Mouse (Mus musculus) heart, embryonic 13.5 days (tissue): Measurements from ENCODE around the gene Ssbp2. TPM values are rescaled to one million over a fixed set of nuclear protein-coding genes. Genes with fewer than 3 reads are reported as not detected.
A peak's percentile ranks its signal among the peaks of the same experiment; 100 is the strongest.

Experiments used
- ATAC-seq: fragments of 200-750 bp; cut with Nextera tagmentation; 2 replicates; pipeline ENCODE4 v1.8.0; 2017; ENCODE audit warnings: moderate TSS enrichment; ENCODE audit not compliant: insufficient number of reproducible peaks, low FRiP score, low TSS enrichment; ENCODE audit errors: extremely low read depth
- H3K27ac ChIP-seq: fragments of 300-500 bp; sonication (generic); replicated peaks from 2 replicates; pipeline ENCODE4 v1.5.1; 2015; ENCODE audit warnings: moderate library complexity, mild to moderate bottlenecking, inconsistent platforms
- H3K27me3 ChIP-seq: fragments of 300-500 bp; sonication (generic); replicated peaks from 2 replicates; pipeline ENCODE4 v1.6.1; 2015; ENCODE audit warnings: mild to moderate bottlenecking, inconsistent platforms
- H3K36me3 ChIP-seq: fragments of 300-500 bp; sonication (generic); 2 replicates; pipeline ENCODE4 v1.6.1; 2015; ENCODE audit warnings: mild to moderate bottlenecking, inconsistent platforms
- H3K4me1 ChIP-seq: fragments of 300-500 bp; sonication (generic); 2 replicates; pipeline ENCODE4 v1.6.1; 2015; ENCODE audit warnings: inconsistent platforms
- H3K4me2 ChIP-seq: fragments of 300-500 bp; sonication (generic); 2 replicates; pipeline ENCODE4 v1.6.1; 2015; ENCODE audit warnings: inconsistent platforms, mild to moderate bottlenecking, moderate library complexity
- H3K4me3 ChIP-seq: fragments of 300-500 bp; sonication (generic); 2 replicates; pipeline ENCODE4 v1.5.1; 2015; ENCODE audit warnings: moderate library complexity, mild to moderate bottlenecking, inconsistent platforms
- H3K9ac ChIP-seq: fragments of 300-500 bp; sonication (generic); 2 replicates; pipeline ENCODE4 v1.6.1; 2015; ENCODE audit warnings: inconsistent platforms, mild to moderate bottlenecking, moderate library complexity
- H3K9me3 ChIP-seq: fragments of 300-500 bp; sonication (generic); 2 replicates; pipeline ENCODE4 v1.6.1; 2016; ENCODE audit warnings: inconsistent platforms
- WGBS: fragments of 180-500 bp; shearing (Covaris S2); methylation state at CpG from one replicate; pipeline ENCODE4 v1.1.7; 2015; ENCODE audit warnings: mixed read lengths; 5-methylcytosine and 5-hydroxymethylcytosine counted together
- microRNA-seq: library from miRNA; unstranded; fragments of <30 nt; microRNA quantifications from one replicate; pipeline ENCODE4, GENCODE M21; 2016
- polyA plus RNA-seq: library from polyadenylated mRNA; unstranded; fragments of >200 nt; fragmentation: Nextera tagmentation; extraction: Ambion mirVana; gene quantifications from 2 replicates; pipeline ENCODE4 v1.2.1, GENCODE M21; 2015

Gene Ssbp2
- polyA plus RNA-seq, 1 experiment from 2014 or later, result 86.4 TPM

- Histone ChIP-seq H3K27me3 (peaks cover 13% of the 10 kb centered on the region; the same call in 1 of the 2 replicates), H3K4me1 (peaks cover 12% of the 10 kb centered on the region), H3K9me3 (no peaks in the 10 kb centered on the region), H3K36me3 (no peaks in the 10 kb centered on the region), H3K4me3 (no peak overlapping the region), H3K27ac (no peak overlapping the region), H3K4me2 (no peak overlapping the region), H3K9ac (no peak overlapping the region)
- 77% methylated on average over 1 of the region's 1 CpGs for WGBS
- no peak for ATAC-seq
Observed at GRCm38 (mm10) chr13:91737191-91737590, 277.1 kb downstream of the Ssbp2 start.

DNA sequence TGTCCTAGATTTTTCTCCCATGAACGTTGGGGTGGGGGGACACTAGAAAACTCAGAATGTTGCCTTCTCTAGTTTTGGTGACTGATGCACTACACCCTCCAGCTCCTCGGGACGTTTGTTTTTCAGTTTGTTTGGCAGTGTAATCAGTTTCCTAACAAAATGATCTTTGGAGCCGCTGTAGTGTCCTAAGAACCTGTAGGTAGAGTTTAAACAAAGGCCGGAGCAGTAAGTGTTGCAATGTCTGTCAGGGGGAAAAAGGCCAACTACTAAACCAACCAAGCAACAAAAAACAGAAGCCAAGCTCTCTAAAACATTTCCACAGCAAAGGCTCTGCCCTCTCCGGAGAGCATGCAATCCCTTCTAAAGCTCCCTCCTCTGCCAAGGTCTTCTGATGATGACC lies 280.8 kb downstream of the Ssbp2 start:
- Histone ChIP-seq H3K27me3 (peaks cover 21% of the 10 kb centered on the region), H3K4me1 (peaks cover 12% of the 10 kb centered on the region), H3K4me3 (peak overlapping the region; percentile 56), H3K4me2 (peak overlapping the region; percentile 90), H3K9me3 (no peaks in the 10 kb centered on the region), H3K36me3 (no peaks in the 10 kb centered on the region), H3K9ac (no peak overlapping the region; the same call in 1 of the 2 replicates), H3K27ac (no peak overlapping the region)
- 62% methylated on average over 6 of the region's 6 CpGs for WGBS
- ATAC-seq, result no peak

DNA sequence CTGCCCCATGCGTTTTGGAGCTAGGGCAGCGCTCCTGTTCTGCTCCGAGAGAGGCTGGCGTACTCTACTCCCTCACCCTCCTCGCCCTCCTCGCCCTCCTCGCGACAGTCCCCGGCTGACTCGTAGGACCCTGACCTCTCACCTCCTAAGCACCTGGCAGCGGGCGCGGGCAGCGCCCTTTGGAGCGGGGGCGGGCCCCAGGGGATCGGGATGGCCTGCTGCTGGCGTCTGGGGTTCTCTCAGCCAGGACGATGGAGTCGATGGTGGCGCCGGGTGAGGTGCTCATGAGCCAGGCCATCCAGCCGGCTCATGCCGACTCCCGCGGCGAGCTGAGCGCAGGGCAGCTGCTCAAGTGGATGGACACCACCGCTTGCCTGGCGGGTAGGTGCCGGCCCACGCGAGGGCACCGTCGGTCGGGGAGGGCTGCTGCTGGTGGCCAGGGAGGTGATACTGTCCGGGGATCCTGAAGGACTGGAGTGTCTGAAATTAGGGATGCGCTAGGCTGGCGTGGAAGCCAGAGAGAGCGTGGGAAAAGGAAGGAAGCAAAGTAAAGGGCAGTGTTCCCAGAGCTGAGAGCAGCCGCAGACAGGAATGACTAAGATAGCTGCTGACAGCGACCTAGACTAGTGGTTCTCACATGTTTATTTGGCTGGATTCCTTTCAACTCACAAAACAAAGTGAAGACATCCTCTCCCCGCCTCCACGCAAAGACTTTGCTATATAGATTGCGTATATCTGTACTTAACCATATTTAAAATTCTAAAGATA lies 281.4 kb downstream of the Ssbp2 start, which contains the start of gene Acot12:
Acot12 (plus strand) TSS at position 233 of the 768 bp plus-strand sequence.
- peaks cover 21% of the 10 kb centered on the region for H3K27me3 ChIP-seq
- H3K4me1 ChIP-seq, result peaks cover 12% of the 10 kb centered on the region
- H3K4me2 ChIP-seq, result peak within 1 kb of the TSS; percentile 90
- H3K9me3 ChIP-seq, result no peaks in the 10 kb centered on the region
- ATAC-seq, result no peak
- no peak within 1 kb of the TSS for H3K27ac ChIP-seq
- peak within 1 kb of the TSS; percentile 56 for H3K4me3 ChIP-seq
- 7% methylated on average over 45 of the region's 45 CpGs for WGBS
- no peaks in the 10 kb centered on the region for H3K36me3 ChIP-seq
- peak within 1 kb of the TSS; percentile 73 for H3K9ac ChIP-seq

GRCm38 (mm10) chr13:91743180-91743579 lies 283.1 kb downstream of the Ssbp2 start:
- 83% methylated on average over 3 of the region's 3 CpGs for WGBS
- no peak overlapping the region for H3K27ac ChIP-seq
- H3K9me3 ChIP-seq, result no peaks in the 10 kb centered on the region
- no peak overlapping the region for H3K4me2 ChIP-seq
- H3K36me3 ChIP-seq, result no peaks in the 10 kb centered on the region
- H3K4me3 ChIP-seq, result no peak overlapping the region
- H3K9ac ChIP-seq, result no peak overlapping the region
- no peak for ATAC-seq
- peaks cover 21% of the 10 kb centered on the region for H3K27me3 ChIP-seq
- peaks cover 12% of the 10 kb centered on the region for H3K4me1 ChIP-seq

GRCm38 (mm10) chr13:91746470-91746869 lies 286.4 kb downstream of the Ssbp2 start:
- Histone ChIP-seq H3K4me3 (no peak overlapping the region), H3K9ac (no peak overlapping the region), H3K27me3 (peaks cover 12% of the 10 kb centered on the region), H3K4me1 (peaks cover 8% of the 10 kb centered on the region), H3K27ac (no peak overlapping the region), H3K36me3 (no peaks in the 10 kb centered on the region), H3K4me2 (no peak overlapping the region), H3K9me3 (no peaks in the 10 kb centered on the region)
- ATAC-seq, result no peak
- WGBS, result 69% methylated on average over 5 of the region's 5 CpGs

DNA sequence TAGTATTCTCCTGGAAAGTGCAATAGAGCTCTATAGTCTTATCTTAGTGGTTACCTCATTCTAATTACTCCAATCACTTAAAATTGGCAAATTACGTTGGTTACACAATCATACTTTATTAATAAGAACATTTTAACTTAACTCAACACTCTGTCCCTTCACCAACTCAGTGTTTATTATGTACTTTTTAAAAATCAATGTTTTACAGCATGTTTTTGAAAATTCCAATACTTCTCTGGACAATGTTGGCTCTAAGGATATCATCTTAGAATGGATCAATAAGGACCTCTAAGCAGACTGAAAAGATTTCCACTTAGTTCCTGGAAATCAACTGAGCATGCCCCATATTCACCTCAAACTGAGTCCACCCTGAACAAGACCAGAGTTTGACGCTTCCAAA lies 288.3 kb downstream of the Ssbp2 start:
- no peaks in the 10 kb centered on the region for H3K27me3 ChIP-seq
- no peaks in the 10 kb centered on the region for H3K36me3 ChIP-seq
- WGBS, result 74% methylated on average over 2 of the region's 2 CpGs
- H3K9me3 ChIP-seq, result no peaks in the 10 kb centered on the region
- no peak overlapping the region for H3K9ac ChIP-seq
- no peaks in the 10 kb centered on the region for H3K4me1 ChIP-seq
- no peak for ATAC-seq
- no peak overlapping the region for H3K27ac ChIP-seq
- H3K4me2 ChIP-seq, result no peak overlapping the region
- H3K4me3 ChIP-seq, result no peak overlapping the region

DNA sequence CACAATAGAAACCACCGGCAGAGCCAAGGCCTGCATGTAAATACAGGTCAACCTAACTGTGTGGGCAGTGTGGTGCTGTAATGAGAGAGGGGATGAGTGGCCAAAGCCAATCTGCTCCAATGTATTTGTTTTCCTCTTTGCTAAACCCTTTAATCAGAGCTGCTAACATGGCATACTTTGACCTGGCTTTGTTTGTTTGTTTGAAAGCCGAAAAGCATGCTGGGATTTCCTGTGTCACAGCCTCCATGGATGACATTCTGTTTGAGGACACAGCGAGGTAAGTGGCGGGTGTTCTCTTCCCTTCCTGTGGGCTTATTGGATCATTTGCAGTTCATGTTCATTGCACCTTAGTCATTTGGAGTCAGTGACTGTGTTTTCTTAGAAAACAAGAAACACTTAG lies 289.9 kb downstream of the Ssbp2 start:
- no peak overlapping the region for H3K9ac ChIP-seq
- H3K27ac ChIP-seq, result no peak overlapping the region
- no peak overlapping the region for H3K4me2 ChIP-seq
- ATAC-seq, result no peak
- no peaks in the 10 kb centered on the region for H3K27me3 ChIP-seq
- no peaks in the 10 kb centered on the region for H3K36me3 ChIP-seq
- H3K4me1 ChIP-seq, result no peaks in the 10 kb centered on the region
- WGBS, result 73% methylated on average over 4 of the region's 4 CpGs
- H3K9me3 ChIP-seq, result no peaks in the 10 kb centered on the region
- H3K4me3 ChIP-seq, result no peak overlapping the region

Small RNAs within 50 kb of the gene (microRNA-seq; reads per million reads assigned to microRNA genes)
- not detected for gene Gm27656

Other genes starting within 250 kb of the Ssbp2 start
- gene Atg10, start 236.3 kb upstream of the Ssbp2 start, polyA plus RNA-seq, result 21.6 and 26.5 TPM in 2 replicates